Mouse (Mus musculus): Measurements from ENCODE around the gene Pxylp1.
"Not testable (repeated sequence)": the region's sequence is repeated elsewhere in the genome, so short reads cannot be mapped to it uniquely, and the experiment has no call there.

Pxylp1 gene

GRCm38 (mm10) chr9:96892546-96892945 is at the start of gene Pxylp1:
Gene Pxylp1 (minus strand): TSS chr9:96892669.
- DNase-seq, result no peak

DNA sequence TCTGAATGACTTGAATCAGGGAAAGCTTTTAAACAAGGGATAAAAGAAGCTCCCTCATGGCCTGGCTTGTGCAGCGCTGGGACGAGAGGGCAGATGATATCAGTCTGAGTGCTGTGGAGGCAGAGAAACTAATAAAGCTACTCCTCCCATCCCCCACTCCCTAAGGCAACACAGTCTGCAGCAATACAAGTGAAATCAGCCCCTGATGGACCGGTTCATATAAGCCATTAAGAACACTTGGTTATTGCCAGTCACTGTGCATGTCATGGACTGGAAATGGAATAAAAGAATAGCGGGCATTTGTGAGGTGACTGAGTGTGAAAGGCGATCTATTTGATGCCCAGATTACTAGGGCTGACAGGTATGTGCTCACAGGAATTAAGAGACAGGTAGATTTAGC is 46.4 kb upstream of the Pxylp1 start:
- DNase-seq, result no peak

GRCm38 (mm10) chr9:96936427-96936826 is 44.0 kb upstream of the Pxylp1 start:
- not testable (repeated sequence) for DNase-seq

GRCm38 (mm10) chr9:96935556-96936300 is 43.3 kb upstream of the Pxylp1 start:
- no peak for DNase-seq

GRCm38 (mm10) chr9:96934816-96935215 is 42.3 kb upstream of the Pxylp1 start:
- DNase-seq, result no peak

DNA sequence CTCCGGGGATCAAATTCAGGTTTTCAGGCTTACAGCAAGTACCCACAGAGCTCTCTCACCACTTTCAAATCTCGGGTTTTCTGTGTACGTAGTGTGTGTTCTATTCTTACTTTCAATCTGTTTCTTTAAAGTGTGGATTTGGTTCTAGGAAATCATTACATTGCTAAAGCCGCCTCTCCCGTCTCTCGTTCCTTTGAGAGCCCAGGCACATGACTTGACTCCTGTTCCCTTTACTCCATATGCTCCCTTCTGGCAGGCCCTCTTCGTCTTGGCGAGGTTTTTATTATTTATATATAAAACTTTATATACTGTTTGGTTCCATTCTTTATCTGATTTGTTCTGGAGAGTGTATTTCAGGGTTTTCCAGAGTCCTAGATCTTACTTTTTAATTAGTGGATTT is 40.3 kb upstream of the Pxylp1 start:
- no peak for DNase-seq

- no peak for DNase-seq
Observed at GRCm38 (mm10) chr9:96923577-96924316, 31.3 kb upstream of the Pxylp1 start.

- DNase-seq, result no peak
Observed at GRCm38 (mm10) chr9:96923119-96923518, 30.6 kb upstream of the Pxylp1 start.

DNA sequence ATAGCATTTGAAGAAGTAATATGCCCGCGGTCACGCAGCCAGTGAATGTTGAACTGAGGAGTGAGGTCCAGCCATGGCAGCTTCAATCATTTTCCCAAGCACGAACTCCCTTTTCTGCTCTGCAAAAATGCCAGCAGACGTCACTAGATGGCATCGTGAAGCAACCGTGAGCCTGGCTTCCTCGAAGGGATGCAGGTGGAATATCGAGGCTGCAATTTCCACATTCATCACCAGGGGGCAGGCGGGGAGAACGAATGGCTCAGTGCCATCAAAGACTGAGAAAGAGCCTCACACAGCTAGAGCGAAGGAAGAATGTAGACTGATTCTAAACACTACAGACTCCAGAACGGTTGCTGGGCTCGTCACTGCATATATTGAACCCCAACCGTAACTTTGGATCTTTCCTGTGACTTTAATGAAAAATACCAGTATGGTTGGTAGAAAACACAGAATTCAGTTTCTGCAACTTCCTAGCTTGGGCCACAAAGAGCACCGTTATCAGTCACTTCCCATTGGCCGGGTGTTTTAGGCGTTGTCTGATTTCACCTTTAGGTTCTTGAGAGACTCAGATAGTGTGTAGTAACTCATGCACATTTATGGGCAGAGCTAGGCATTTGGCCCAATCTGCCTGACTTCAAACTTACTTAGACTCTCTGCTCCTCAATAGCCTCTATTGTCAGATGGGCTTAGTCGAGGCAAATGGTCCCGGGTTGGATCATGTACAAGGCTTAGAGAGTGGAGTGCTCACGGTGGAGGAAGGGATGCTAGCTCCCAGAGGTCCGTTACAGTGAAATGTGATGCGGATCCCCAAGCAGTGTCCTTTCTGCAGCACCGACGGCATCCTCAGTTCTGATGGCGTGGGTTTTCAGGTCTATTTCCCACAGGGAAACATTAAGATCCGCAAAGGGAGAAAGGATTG is 24.4 kb upstream of the Pxylp1 start:
- peak; percentile 95 to 99 for DNase-seq

DNA sequence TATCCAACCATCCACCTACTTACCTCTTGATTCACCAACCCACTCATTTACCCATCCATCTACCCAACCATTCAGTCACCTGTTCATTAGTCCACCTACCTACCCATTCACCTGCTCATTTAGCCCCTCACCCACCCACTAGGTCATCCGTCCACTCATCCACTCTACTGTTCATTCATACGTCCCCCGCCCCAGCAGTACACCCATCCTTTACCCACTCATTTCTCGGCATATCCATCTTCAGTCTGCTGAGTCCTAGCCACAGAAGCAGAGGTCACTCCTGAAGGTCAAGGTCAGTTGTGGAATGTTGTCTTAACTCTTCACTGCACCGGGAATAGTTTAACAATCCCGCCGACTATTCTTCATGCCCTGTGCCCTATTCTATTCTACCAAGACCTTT is 23.6 kb upstream of the Pxylp1 start:
- no peak for DNase-seq

DNA sequence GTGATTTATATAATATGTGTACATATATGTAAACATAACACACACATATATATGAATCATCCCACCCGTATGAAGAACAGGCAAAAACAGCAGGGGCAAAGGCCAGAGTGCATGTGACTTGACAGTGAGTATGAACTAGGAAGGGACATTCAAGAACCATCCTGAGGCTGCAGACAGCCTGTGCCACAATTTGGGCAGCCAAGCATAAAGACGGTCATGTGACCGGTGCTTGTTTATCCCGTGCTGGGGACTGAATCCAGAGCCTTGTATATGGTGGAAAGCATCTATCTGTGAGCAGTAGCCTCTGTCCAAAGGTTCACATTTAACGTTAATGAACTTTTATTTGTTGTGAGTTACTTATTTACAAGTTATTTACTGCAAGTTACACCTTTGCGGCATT is 22.4 kb upstream of the Pxylp1 start:
- DNase-seq, result no peak

GRCm38 (mm10) chr9:96914005-96914404 is 21.5 kb upstream of the Pxylp1 start:
- DNase-seq, result no peak

DNA sequence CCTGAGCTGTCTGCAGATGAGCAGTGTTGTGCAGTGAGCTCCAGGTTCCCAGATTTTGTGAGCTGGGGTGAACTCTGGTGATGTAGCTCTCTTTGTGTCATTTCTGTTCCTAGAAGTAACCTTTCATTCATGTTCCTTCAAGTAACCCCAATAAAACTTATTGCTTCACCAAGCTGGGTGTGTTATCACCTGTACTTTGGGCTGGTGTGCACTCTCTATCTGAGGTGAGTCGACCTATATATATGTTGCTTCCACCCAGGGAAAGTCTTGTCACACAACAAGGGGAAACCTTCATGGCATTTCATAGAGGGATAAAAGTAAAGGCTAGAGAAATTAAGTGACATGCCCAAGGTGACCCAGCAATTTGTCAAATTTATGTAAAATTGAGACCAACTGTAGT is 17.0 kb upstream of the Pxylp1 start:
- DNase-seq, result no peak

GRCm38 (mm10) chr9:96908737-96909136 is 16.3 kb upstream of the Pxylp1 start:
- DNase-seq, result no peak

DNA sequence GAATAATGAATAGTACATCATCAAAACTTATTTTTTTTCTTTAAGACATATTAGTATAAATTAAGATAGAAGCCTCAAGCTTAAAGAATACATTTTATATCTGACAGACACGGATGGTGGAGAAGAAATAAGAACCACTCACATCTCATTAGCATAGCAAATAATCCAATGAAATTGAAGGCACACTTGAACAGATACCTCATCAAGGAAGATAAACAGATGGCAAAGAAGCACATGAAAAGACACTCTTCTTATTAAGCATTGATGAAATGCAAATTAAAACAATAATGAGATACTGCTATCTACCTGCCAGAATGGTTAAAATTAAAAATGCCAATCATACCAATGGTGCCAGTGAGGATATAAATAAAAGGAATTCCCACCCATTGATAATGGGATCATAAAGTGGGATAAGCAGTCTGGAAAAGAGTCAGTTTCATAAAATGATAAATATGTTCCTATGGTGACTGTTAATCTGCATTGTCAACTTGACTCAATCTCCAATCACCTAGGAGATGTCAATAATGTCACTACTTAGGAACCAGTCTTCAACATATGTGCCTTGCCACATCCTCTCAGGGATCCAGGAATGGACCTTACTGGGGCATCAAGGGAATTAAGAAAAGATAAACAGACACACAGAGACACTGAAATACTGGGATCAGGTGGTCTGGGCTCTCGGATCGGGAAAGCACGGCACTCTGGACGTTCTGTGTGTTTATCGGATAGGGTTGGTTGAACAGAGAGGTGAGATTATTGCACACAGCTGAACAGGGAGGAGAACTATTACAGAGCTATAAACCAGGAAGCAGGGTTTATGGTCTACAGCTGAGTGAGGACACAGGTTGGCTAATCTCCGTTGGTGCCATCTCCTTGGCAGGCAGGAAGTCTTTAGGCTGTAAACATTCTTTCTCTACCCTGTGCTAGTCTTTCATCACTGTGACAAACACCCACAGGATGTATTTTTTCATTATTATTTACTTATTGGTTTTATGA is 12.2 kb upstream of the Pxylp1 start:
- no peak for DNase-seq

DNA sequence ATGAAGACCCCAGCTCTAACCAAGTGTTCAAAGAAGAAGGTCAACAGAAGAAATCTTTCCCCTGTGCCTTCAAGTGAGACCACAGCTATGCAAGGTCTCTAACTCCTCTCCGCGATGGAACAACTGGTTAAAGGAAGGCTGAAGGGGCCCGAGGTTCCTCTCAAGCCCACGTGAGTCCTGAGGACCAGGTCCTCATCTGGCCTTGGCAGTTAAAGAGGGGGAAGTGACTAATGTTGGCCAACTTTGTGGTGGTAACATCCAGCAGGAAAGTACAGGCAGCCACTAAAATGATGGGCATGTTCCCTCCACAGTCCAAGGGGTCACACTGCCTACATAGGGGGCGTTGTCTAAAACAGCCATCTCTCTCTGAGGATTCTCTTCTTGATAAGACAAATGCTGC is 7.2 kb upstream of the Pxylp1 start:
- DNase-seq, result no peak

DNA sequence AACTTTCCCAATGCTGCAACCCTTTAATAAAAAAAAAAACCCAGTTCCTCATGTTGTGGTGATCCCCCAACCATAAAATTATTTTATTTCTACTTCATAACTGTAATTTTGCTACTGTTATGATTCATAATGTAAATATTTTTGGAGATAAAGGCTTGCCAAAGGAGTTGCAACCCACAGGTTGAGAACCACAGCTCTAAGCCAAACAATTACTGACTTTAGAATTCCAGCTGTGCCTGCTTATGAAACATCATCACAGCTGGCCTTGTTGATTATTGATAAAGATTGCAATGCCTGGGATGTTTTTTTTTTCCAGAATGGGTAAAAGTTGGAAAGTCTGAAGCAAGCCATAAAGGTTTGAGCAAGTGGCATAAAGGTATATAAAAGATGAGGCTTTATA is 6.5 kb upstream of the Pxylp1 start:
- DNase-seq, result no peak

- DNase-seq, result no peak
Observed at GRCm38 (mm10) chr9:96896690-96897089, 4.2 kb upstream of the Pxylp1 start.

DNA sequence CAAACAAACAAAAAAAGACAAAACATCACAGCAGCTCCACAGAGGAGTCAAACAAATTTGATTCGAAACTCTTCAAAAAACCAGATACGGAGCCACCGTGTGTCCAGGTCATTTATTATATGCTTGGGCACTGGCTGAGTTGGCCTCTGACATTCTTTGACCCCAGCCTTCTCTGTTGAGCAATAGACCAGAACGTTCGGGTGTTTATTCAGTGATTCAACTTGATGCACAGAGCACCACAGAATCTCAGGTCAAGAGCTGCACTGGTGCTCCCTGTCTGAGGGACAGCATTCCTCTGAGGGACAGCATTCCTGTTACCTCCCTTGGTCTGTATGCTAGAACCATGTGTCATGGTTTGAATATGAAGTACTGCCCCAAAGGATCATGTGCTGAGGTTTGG is 1.1 kb upstream of the Pxylp1 start:
- no peak for DNase-seq

DNA sequence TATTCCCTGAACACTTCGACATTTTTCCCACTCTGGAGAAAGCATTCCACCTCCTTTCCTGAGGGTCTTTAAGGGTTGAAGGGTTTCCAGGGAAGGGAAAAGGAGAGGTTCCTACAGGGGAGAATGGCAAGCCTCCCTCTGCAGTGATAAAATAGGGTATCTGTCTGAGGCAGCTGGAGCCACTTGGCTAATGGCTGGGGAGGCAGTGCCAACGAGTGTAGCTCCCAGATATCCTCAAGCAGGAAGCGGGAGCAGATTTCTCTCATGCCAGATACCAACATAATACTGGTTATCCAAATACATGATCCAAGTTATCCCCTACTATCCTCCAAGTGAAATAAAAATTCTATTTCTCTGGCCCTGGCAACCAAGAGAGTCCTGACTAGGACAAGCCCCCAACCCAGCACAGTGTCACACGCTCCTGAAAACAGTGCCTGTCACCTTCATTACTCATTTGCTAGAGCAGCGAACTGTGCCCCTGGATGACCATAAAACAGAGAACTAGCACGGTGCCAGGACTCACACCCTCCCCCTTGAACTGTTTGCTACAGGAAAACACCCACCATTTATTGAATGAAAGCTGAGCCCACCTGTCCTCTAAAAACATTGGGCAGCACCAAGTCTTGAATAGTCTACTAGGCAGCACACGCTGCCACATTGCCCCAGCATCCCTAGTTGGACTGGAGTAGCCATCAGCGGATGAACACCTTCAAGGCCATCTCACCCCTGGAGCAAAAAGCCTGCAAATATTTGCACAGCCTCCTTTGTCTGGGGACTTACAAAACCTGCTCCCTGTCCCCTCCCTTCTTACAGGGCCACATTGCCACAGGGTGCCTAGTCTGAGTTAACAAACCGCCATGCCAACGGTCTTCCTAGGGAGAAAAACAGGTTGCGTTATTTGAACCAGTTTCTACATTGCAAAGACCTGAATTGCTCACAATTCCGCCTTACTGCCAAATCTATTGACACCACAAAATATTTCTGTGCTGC is 833 bp downstream of the Pxylp1 start:
- DNase-seq, result peak in 1 of 2 experiments; percentile 13

- no peak for DNase-seq
Observed at GRCm38 (mm10) chr9:96890756-96891155, 1.7 kb downstream of the Pxylp1 start.
